Mouse (Mus musculus): ENCODE results near the gene Agap3.

Gene Agap3

GRCm38 (mm10) chr5:24523806-24524205, 71.8 kb downstream of the Agap3 start:
- no peak for DNase-seq (ENCODE audit: low read depth, low spot score)

- no peak for DNase-seq (ENCODE audit: low read depth, low spot score)
Observed at GRCm38 (mm10) chr5:24524522-24524921, 72.5 kb downstream of the Agap3 start.

- DNase-seq (ENCODE audit: low read depth, low spot score) = no peak
Observed at GRCm38 (mm10) chr5:24525360-24526189, 73.6 kb downstream of the Agap3 start.

GRCm38 (mm10) chr5:24526190-24526888, 74.4 kb downstream of the Agap3 start:
- DNase-seq (ENCODE audit: low read depth, low spot score) = no peak

- DNase-seq (ENCODE audit: low read depth, low spot score) = no peak
Observed at GRCm38 (mm10) chr5:24526889-24527230, 74.9 kb downstream of the Agap3 start, which contains the start of gene Gbx1. Gbx1 (minus strand) TSS chr5:24527202.

- DNase-seq (ENCODE audit: low read depth, low spot score) = no peak
Observed at GRCm38 (mm10) chr5:24527780-24528179, 75.8 kb downstream of the Agap3 start.

- DNase-seq (ENCODE audit: low read depth, low spot score) = peak; percentile 82
Observed at GRCm38 (mm10) chr5:24530042-24530689, 78.2 kb downstream of the Agap3 start.

GRCm38 (mm10) chr5:24533391-24533790, 81.4 kb downstream of the Agap3 start:
- DNase-seq (ENCODE audit: low read depth, low spot score) = no peak

GRCm38 (mm10) chr5:24534292-24534691, 82.3 kb downstream of the Agap3 start:
- peak; percentile 18 for DNase-seq (ENCODE audit: low read depth, low spot score)

- DNase-seq (ENCODE audit: low read depth, low spot score) = no peak
Observed at GRCm38 (mm10) chr5:24535731-24536130, 83.8 kb downstream of the Agap3 start.

GRCm38 (mm10) chr5:24536511-24536910, 84.5 kb downstream of the Agap3 start:
- DNase-seq (ENCODE audit: low read depth, low spot score) = no peak

GRCm38 (mm10) chr5:24537618-24538017, 85.6 kb downstream of the Agap3 start:
- DNase-seq (ENCODE audit: low read depth, low spot score) = no peak

- DNase-seq (ENCODE audit: low read depth, low spot score) = no peak
Observed at GRCm38 (mm10) chr5:24539571-24540296, 87.8 kb downstream of the Agap3 start.

GRCm38 (mm10) chr5:24540387-24541143, 88.6 kb downstream of the Agap3 start, which contains the start of gene Asb10:
Asb10 (minus strand) TSS chr5:24540978.
- no peak for DNase-seq (ENCODE audit: low read depth, low spot score)

GRCm38 (mm10) chr5:24541144-24541569, 89.2 kb downstream of the Agap3 start:
- DNase-seq (ENCODE audit: low read depth, low spot score) = no peak

- DNase-seq (ENCODE audit: low read depth, low spot score) = peak; percentile 41
Observed at GRCm38 (mm10) chr5:24542643-24543042, 90.7 kb downstream of the Agap3 start.

- no peak for DNase-seq (ENCODE audit: low read depth, low spot score)
Observed at GRCm38 (mm10) chr5:24550598-24551316, 98.8 kb downstream of the Agap3 start.

GRCm38 (mm10) chr5:24551317-24551688, 99.3 kb downstream of the Agap3 start:
- no peak for DNase-seq (ENCODE audit: low read depth, low spot score)
